Mouse (Mus musculus) neutrophil, adult 5-6 weeks (primary cell): ENCODE measurements around the gene Cep63. TPM values are rescaled to one million over a fixed set of nuclear protein-coding genes. Genes with fewer than 3 reads are reported as not detected.

Source experiments
- ATAC-seq: fragments of 151-379, 151-347 bp; 2 replicates; pipeline ENCODE4 v1.8.0; 2017; ENCODE audit warnings: mild to moderate bottlenecking, moderate TSS enrichment; ENCODE audit not compliant: insufficient number of reproducible peaks, poor library complexity, low FRiP score, severe bottlenecking; ENCODE audit errors: extremely low read depth
- total RNA-seq: library from RNA; stranded (forward); fragments of 200-1000 nt; gene quantifications from 2 replicates; pipeline ENCODE4 v1.2.3, GENCODE M21; 2017

Cep63 gene
- total RNA-seq, 1 experiment from 2014 or later: 59.2 TPM

GRCm38 (mm10) chr9:102594667-102595393 lies 31.5 kb downstream of the Cep63 start:
- no peak for ATAC-seq

- no peak for ATAC-seq
Measured at GRCm38 (mm10) chr9:102587347-102587746, 39.0 kb downstream of the Cep63 start.

- no peak for ATAC-seq
Measured at GRCm38 (mm10) chr9:102581921-102582469, 44.3 kb downstream of the Cep63 start.

- no peak for ATAC-seq
Measured at GRCm38 (mm10) chr9:102577480-102577879, 48.9 kb downstream of the Cep63 start.

- no peak for ATAC-seq
Measured at GRCm38 (mm10) chr9:102572888-102573287, 53.4 kb downstream of the Cep63 start.

GRCm38 (mm10) chr9:102558463-102558862 lies 67.9 kb downstream of the Cep63 start:
- no peak for ATAC-seq

- ATAC-seq: no peak
Measured at GRCm38 (mm10) chr9:102553781-102554180, 72.6 kb downstream of the Cep63 start.

GRCm38 (mm10) chr9:102551771-102552170 lies 74.6 kb downstream of the Cep63 start:
- ATAC-seq: no peak

- ATAC-seq: no peak
Measured at GRCm38 (mm10) chr9:102549211-102549610, 77.1 kb downstream of the Cep63 start.

- no peak for ATAC-seq
Measured at GRCm38 (mm10) chr9:102547028-102547354, 79.3 kb downstream of the Cep63 start.

GRCm38 (mm10) chr9:102546256-102547027 lies 79.9 kb downstream of the Cep63 start:
- no peak for ATAC-seq

GRCm38 (mm10) chr9:102545406-102546255 lies 80.7 kb downstream of the Cep63 start:
- ATAC-seq: no peak

GRCm38 (mm10) chr9:102544773-102545366 lies 81.5 kb downstream of the Cep63 start:
- ATAC-seq: peak; percentile 31; the same call in 1 of the 2 replicates

- no peak for ATAC-seq
Measured at GRCm38 (mm10) chr9:102544116-102544772, 82.1 kb downstream of the Cep63 start.

- no peak for ATAC-seq
Measured at GRCm38 (mm10) chr9:102543761-102544115, 82.6 kb downstream of the Cep63 start.

- ATAC-seq: no peak
Measured at GRCm38 (mm10) chr9:102542540-102542939, 83.8 kb downstream of the Cep63 start.

GRCm38 (mm10) chr9:102541666-102542065 lies 84.7 kb downstream of the Cep63 start:
- ATAC-seq: no peak

- ATAC-seq: peak; percentile 25; the same call in 1 of the 2 replicates
Measured at GRCm38 (mm10) chr9:102539699-102540098, 86.6 kb downstream of the Cep63 start.
